Mouse (Mus musculus) adrenal gland, adult (tissue): Measurements from ENCODE around the gene Thap11.

Experiments
- DNase-seq, 2 experiments: peaks; one replicate each; pipeline ENCODE4 v3.0.0; 2022 to 2023; ENCODE audit warnings: low spot score in 1 of 2; ENCODE audit not compliant: inconsistent age in 2 of 2

Thap11 gene

GRCm38 (mm10) chr8:105900180-105900940 is 45.4 kb downstream of the Thap11 start, which contains the start of gene Pskh1:
Pskh1 (plus strand) TSS chr8:105900441.
- peak; percentile 93 to 98 for DNase-seq

GRCm38 (mm10) chr8:105900941-105901616 is 46.1 kb downstream of the Thap11 start:
- DNase-seq, result no peak
